ENCODE assay signal across 8 mouse cellular contexts in the genomic region with DNA sequence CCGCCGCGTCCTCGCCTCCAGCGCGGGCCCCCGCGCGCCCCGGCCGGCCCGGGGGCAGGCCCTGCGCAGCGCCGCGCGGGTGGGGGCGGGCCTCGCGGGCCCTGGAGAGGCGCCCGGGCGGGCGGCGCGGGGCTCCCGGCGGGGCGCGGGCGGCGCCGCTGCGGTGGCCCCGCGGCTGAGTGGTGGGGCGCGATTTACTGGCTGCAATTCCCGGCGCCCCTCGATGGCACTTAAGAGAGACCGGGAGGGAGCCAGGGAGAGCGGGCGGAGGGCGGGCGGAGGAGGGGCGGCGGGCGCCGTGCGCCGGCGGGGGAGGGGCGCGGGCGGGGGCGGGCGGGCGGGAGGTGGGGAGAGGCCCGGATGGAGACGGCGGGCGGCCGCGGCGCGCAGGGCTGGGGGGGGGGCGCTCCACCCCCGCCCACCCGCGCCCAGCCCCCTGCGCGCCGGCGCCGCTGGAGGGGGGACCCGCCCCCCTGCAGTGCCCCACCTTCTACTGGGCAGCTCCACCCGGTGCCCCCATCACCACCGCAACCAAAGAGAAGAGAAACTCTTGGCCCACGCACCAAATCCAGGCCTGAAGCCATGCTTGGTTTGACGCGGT. TPM values are rescaled to one million over a fixed set of nuclear protein-coding genes. Genes with fewer than 3 reads are reported as not detected.
DNase-seq lines count a peak whose midpoint lies in the region; ATAC-seq and TF ChIP-seq lines count a peak whose summit lies in the region.

No protein-coding gene starts in this region.

- H3K9ac ChIP-seq in heart, embryonic 13.5 days = peak overlapping the region; percentile 87
- H3K9ac ChIP-seq in forebrain, embryonic 13.5 days = peak overlapping the region; percentile 67
- no peak overlapping the region for H3K9ac ChIP-seq in liver, embryonic 12.5 days

- peak overlapping the region; percentile 63 for H3K4me3 ChIP-seq in heart, embryonic 13.5 days
- H3K4me3 ChIP-seq in E14TG2a.4 (replicated peaks; ENCODE audit: low read length) = peak overlapping the region; percentile 46
- peak overlapping the region; percentile 59 for H3K4me3 ChIP-seq in forebrain, embryonic 13.5 days
- peak overlapping the region; percentile 40 for H3K4me3 ChIP-seq in liver, embryonic 12.5 days

- H3K27me3 ChIP-seq in heart, embryonic 13.5 days (replicated peaks) = peaks cover 87% of the 10 kb centered on the region
- peaks cover 87% of the 10 kb centered on the region for H3K27me3 ChIP-seq in E14TG2a.4 (ENCODE audit: insufficient read depth, low read length)
- H3K27me3 ChIP-seq in forebrain, embryonic 13.5 days = peaks cover 18% of the 10 kb centered on the region
- peaks cover 99% of the 10 kb centered on the region for H3K27me3 ChIP-seq in liver, embryonic 12.5 days (replicated peaks)

- H3K4me2 ChIP-seq in heart, embryonic 13.5 days = peak overlapping the region; percentile 88
- peak overlapping the region; percentile 81 for H3K4me2 ChIP-seq in forebrain, embryonic 13.5 days
- peak overlapping the region; percentile 43 for H3K4me2 ChIP-seq in liver, embryonic 12.5 days

- H3K36me3 ChIP-seq in heart, embryonic 13.5 days = no peaks in the 10 kb centered on the region
- H3K36me3 ChIP-seq in E14TG2a.4 (ENCODE audit: insufficient read depth, low read length) = no peaks in the 10 kb centered on the region
- H3K36me3 ChIP-seq in forebrain, embryonic 13.5 days (ENCODE audit: poor library complexity, severe bottlenecking) = no peaks in the 10 kb centered on the region
- H3K36me3 ChIP-seq in liver, embryonic 12.5 days = no peaks in the 10 kb centered on the region

- H3K27ac ChIP-seq in heart, embryonic 13.5 days (replicated peaks) = peak overlapping the region; percentile 63
- peak overlapping the region; percentile 76 for H3K27ac ChIP-seq in forebrain, embryonic 13.5 days
- H3K27ac ChIP-seq in liver, embryonic 12.5 days = no peak overlapping the region

- ATAC-seq in heart, embryonic 13.5 days (ENCODE audit: extremely low read depth, insufficient number of reproducible peaks, low FRiP score, low TSS enrichment) = peak; percentile 22; the same call in 1 of the 2 replicates
- no peak for ATAC-seq in forebrain, embryonic 13.5 days
- no peak for ATAC-seq in liver, embryonic 12.5 days

- WGBS in heart, embryonic 13.5 days = 2% methylated on average over 10 of the region's 82 CpGs
- 4% methylated on average over 12 of the region's 82 CpGs for WGBS in forebrain, embryonic 13.5 days
- 10% methylated on average over 5 of the region's 82 CpGs for WGBS in liver, embryonic 12.5 days (ENCODE audit: insufficient replicate concordance)

- H3K9me3 ChIP-seq in heart, embryonic 13.5 days = no peaks in the 10 kb centered on the region
- H3K9me3 ChIP-seq in E14TG2a.4 (ENCODE audit: low read length) = no peaks in the 10 kb centered on the region
- H3K9me3 ChIP-seq in forebrain, embryonic 13.5 days (replicated peaks) = no peaks in the 10 kb centered on the region
- no peaks in the 10 kb centered on the region for H3K9me3 ChIP-seq in liver, embryonic 12.5 days (replicated peaks)

- H3K4me1 ChIP-seq in heart, embryonic 13.5 days = peaks cover 57% of the 10 kb centered on the region
- peaks cover 69% of the 10 kb centered on the region for H3K4me1 ChIP-seq in E14TG2a.4 (replicated peaks; ENCODE audit: low read depth, low read length)
- peaks cover 89% of the 10 kb centered on the region for H3K4me1 ChIP-seq in forebrain, embryonic 13.5 days
- peaks cover 9% of the 10 kb centered on the region for H3K4me1 ChIP-seq in liver, embryonic 12.5 days

- no peak for TF ChIP-seq CTCF in E14TG2a.4 (conservative IDR thresholded peaks at IDR 0.05; ENCODE audit: low read length)

- no peak for DNase-seq in heart, postnatal 36 days
- DNase-seq in thymus, postnatal 14 days = peak; percentile 53
- no peak for DNase-seq in spleen, adult 18-20 months
- DNase-seq in testis, postnatal 10 days (ENCODE audit: low spot score) = no peak

- intact Hi-C loops in heart, postnatal 36 days (cut with DNase I) = no loop called here

RNA-seq across cellular contexts. Expression of a gene that starts 24.0 kb away (rescaled TPM):
- polyA plus RNA-seq in heart, embryonic 13.5 days (2015; fragmentation: Nextera tagmentation; extraction: Ambion mirVana) = 4.6 and 4.8 TPM in 2 replicates
- total RNA-seq in heart, postnatal 36 days (2021) = 10 to 100 TPM; 56.1 to 56.7 TPM
- polyA plus RNA-seq in forebrain, embryonic 13.5 days (2015; fragmentation: Nextera tagmentation; extraction: Ambion mirVana) = 15.3 and 18.6 TPM in 2 replicates
- polyA plus RNA-seq in liver, embryonic 12.5 days (2016; fragmentation: Nextera tagmentation; extraction: Ambion mirVana) = 3.9 and 4.0 TPM in 2 replicates
